Mouse (Mus musculus) embryonic fibroblast, embryonic 13.5 days (primary cell): Measurements from ENCODE around the gene Slc40a1. TPM values are rescaled to one million over a fixed set of nuclear protein-coding genes. Genes with fewer than 3 reads are reported as not detected.

ENCODE experiments used
- H3K27ac ChIP-seq: 2 replicates; pipeline ENCODE4 v1.5.1; 2012; ENCODE audit warnings: low read length, control low read depth, inconsistent platforms; ENCODE audit not compliant: insufficient read depth
- H3K4me1 ChIP-seq: 2 replicates; pipeline ENCODE4 v1.6.1; 2011; ENCODE audit warnings: low read length; ENCODE audit not compliant: control insufficient read depth, insufficient read depth
- H3K4me3 ChIP-seq: 2 replicates; pipeline ENCODE4 v1.5.1; 2011; ENCODE audit warnings: mild to moderate bottlenecking, control low read depth, low read length; ENCODE audit not compliant: insufficient read depth
- CTCF ChIP-seq: IDR thresholded peaks from 2 replicates; pipeline ENCODE4 v1.5.1; 2011; ENCODE audit warnings: mild to moderate bottlenecking, control low read depth, low read length, moderate library complexity, borderline replicate concordance; ENCODE audit not compliant: insufficient read depth
- POLR2A ChIP-seq: IDR thresholded peaks from 2 replicates; pipeline ENCODE4 v1.6.1; 2011; ENCODE audit warnings: low read depth, mild to moderate bottlenecking, control low read depth, low read length, moderate library complexity
- polyA plus RNA-seq: library from polyadenylated mRNA; stranded (reverse); fragments of >200 nt; gene quantifications from 2 replicates; pipeline ENCODE4 v1.2.4, GENCODE M21; 2011; ENCODE audit warnings: low read depth; ENCODE audit not compliant: missing spikeins, insufficient read length

Slc40a1 gene
- polyA plus RNA-seq: 14.3 and 36.9 TPM in 2 replicates

- H3K4me3 ChIP-seq: peak within 1 kb of the TSS; percentile 78
- H3K4me1 ChIP-seq: no peaks in the 10 kb centered on the region
- TF ChIP-seq CTCF (no peak), POLR2A (no peak)
- H3K27ac ChIP-seq: no peak within 1 kb of the TSS
Measured at GRCm38 (mm10) chr1:45926393-45926763, at the start of gene Slc40a1. Slc40a1 (minus strand) TSS chr1:45926523.

- Histone ChIP-seq H3K4me3 (no peak overlapping the region), H3K27ac (no peak overlapping the region), H3K4me1 (no peaks in the 10 kb centered on the region)
- TF ChIP-seq POLR2A: no peak
- TF ChIP-seq CTCF: no peak
Measured at GRCm38 (mm10) chr1:45971314-45971713, 45.0 kb upstream of the Slc40a1 start.

- H3K4me3 ChIP-seq: no peak overlapping the region
- H3K27ac ChIP-seq: no peak overlapping the region
- TF ChIP-seq POLR2A (no peak), CTCF (no peak)
- H3K4me1 ChIP-seq: no peaks in the 10 kb centered on the region
Measured at GRCm38 (mm10) chr1:45948988-45949387, 22.7 kb upstream of the Slc40a1 start.

GRCm38 (mm10) chr1:45947843-45948242 lies 21.5 kb upstream of the Slc40a1 start:
- Histone ChIP-seq H3K27ac (no peak overlapping the region), H3K4me1 (no peaks in the 10 kb centered on the region), H3K4me3 (no peak overlapping the region)
- no peak for TF ChIP-seq POLR2A

DNA sequence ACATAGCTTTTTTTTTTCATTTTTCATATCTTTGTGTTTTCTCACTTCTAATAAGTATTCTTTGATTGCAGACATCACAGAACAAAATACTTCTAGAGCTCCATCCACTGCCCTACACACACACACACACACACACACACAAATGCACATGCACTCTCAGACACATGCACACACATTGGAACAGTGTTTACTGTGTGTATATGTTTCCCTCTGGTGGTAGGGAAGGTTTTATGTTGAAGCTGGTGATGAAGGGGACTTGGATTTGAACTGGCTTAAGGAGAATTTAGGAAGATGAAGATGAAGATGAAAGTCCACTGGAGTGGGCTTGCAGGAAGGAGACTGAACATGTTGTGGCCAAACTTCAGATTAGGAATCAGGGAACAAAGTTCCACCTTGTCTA lies 4.8 kb upstream of the Slc40a1 start:
- Histone ChIP-seq H3K27ac (no peak overlapping the region), H3K4me3 (no peak overlapping the region), H3K4me1 (no peaks in the 10 kb centered on the region)
- TF ChIP-seq POLR2A (no peak), CTCF (no peak)

GRCm38 (mm10) chr1:45926911-45927310 lies 588 bp upstream of the Slc40a1 start:
- TF ChIP-seq POLR2A (no peak), CTCF (no peak)
- H3K4me1 ChIP-seq: no peaks in the 10 kb centered on the region
- no peak overlapping the region for H3K27ac ChIP-seq
- no peak overlapping the region for H3K4me3 ChIP-seq

DNA sequence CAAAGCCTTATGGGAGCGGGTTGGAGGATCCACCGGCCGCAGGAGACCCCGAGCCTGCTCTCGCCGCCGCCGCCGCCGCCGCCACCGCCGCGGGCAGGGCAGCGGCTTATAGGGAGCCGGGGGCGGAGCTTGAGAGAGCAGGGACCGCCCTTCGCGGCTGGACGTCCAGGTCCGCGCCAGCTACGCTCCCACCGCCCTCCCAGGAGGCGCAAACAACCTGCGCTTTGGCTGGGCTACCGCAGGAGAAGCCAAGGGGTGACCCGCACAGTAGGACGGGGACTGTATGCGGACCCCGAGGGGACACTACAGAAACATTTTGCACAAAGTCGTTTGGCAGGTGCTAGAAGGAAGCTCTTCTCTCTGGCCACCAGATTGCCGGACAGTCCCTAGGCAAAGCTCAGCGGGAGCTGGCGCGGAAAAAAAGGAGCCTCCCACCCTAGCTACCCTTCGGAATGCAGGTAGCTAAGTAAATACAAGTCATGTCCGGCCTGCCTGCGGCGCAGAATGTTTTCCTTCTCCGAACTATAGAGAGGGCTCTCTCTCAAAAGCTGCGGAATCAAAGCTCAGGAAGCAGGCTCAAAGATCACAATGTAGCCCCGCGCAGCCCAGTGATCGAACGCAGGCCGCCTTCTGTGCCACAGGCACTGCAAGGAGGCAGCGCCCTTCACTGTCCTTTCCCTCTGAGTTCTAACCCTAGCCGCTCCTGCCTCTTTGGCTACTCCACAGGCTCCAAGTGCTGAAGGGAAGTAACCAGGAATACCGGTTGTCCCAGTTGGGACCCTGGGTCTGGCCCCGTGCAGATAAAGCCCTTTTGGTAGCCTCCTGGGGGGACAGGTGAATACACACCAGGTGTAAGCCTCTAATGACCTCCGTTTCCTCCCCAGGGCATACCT lies 577 bp downstream of the Slc40a1 start:
- TF ChIP-seq CTCF (no peak), POLR2A (peak; percentile 58; the same call in 1 of the 2 replicates)
- Histone ChIP-seq H3K4me1 (no peaks in the 10 kb centered on the region), H3K27ac (no peak overlapping the region), H3K4me3 (peak overlapping the region; percentile 78)

DNA sequence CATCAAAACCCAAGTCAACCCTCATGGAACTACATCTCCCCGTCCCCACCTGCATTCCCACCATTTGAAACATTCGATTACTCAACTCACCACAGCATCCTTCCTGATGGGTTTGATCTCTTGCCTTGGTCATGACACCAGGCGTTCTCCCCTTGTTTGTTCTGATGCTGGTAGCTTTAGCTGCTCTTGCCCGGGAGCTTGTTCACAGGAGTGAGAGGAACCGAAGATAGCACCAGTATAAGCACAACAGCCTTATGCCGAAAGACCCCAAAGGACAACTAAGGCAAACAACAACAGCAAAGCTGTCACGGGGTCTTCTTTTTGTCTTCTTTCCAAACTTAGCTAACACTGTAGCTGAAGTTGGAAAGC lies 1.2 kb downstream of the Slc40a1 start:
- Histone ChIP-seq H3K4me3 (peak overlapping the region; percentile 78), H3K27ac (no peak overlapping the region), H3K4me1 (no peaks in the 10 kb centered on the region)
- no peak for TF ChIP-seq POLR2A
- TF ChIP-seq CTCF: no peak

GRCm38 (mm10) chr1:45924516-45924915 lies 1.8 kb downstream of the Slc40a1 start:
- H3K4me3 ChIP-seq: no peak overlapping the region
- no peaks in the 10 kb centered on the region for H3K4me1 ChIP-seq
- TF ChIP-seq CTCF (no peak), POLR2A (no peak)
- no peak overlapping the region for H3K27ac ChIP-seq

- TF ChIP-seq POLR2A (no peak), CTCF (no peak)
- Histone ChIP-seq H3K4me3 (no peak overlapping the region), H3K4me1 (no peaks in the 10 kb centered on the region), H3K27ac (no peak overlapping the region)
Measured at GRCm38 (mm10) chr1:45923306-45923705, 3.0 kb downstream of the Slc40a1 start.

DNA sequence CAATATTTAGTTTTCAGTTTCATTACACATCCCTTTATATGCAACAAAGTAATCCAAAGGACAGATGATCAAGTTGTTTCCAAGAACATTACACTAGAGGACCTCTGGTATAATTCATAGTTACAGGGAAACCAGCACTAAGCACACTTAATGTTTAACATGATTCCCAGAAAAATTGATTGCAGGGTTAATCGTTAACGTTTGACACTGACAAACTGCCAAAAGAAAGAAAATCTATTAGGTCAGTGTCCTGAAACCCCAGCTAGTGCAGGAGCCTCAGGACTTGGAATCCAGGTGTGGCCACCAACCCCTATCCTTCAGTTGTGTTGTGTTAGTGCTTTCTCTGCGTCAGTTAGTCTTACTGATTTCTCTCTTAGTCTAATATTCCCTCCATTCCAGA lies 5.6 kb downstream of the Slc40a1 start:
- Histone ChIP-seq H3K4me1 (peaks cover 2% of the 10 kb centered on the region; the same call in 1 of the 2 replicates), H3K27ac (no peak overlapping the region), H3K4me3 (no peak overlapping the region)
- TF ChIP-seq POLR2A (no peak), CTCF (no peak)
